Mouse (Mus musculus) hematopoietic stem cell, adult 5-6 weeks (primary cell): Measurements from ENCODE around the gene Mthfr. TPM values are rescaled to one million over a fixed set of nuclear protein-coding genes. Genes with fewer than 3 reads are reported as not detected.

Source experiments
- ATAC-seq, 2 experiments: fragments of 125-278 bp in 1 of 2; replicated peaks in 1 of 2; 2 replicates each; pipeline ENCODE4 v1.8.0; 2016 to 2017; ENCODE audit warnings: inconsistent platforms in 2 of 2, mild to moderate bottlenecking in 2 of 2, moderate number of reproducible peaks in 2 of 2, low read depth in 1 of 2, moderate TSS enrichment in 1 of 2; ENCODE audit not compliant: low FRiP score in 2 of 2, poor library complexity in 2 of 2, severe bottlenecking in 2 of 2, insufficient read depth in 1 of 2, low TSS enrichment in 1 of 2
- total RNA-seq: library from RNA; stranded (forward); fragments of 172-1452, 232-1000 nt; gene quantifications from 2 replicates; pipeline ENCODE4 v1.2.3, GENCODE M21; 2017

The Mthfr gene
- 4.1 and 11.3 TPM in 2 replicates for total RNA-seq

GRCm38 (mm10) chr4:148038600-148039253, at the start of gene Mthfr, which contains the start of gene Clcn6:
Gene Mthfr (plus strand): TSS chr4:148039077.
Gene Clcn6 (minus strand): TSS chr4:148038821.
- ATAC-seq, result peak; percentile 87 to 89

- ATAC-seq, result 0 out of 4 replicates have a peak, but pooled peaks of 1 of the 2 experiments have one; percentile 4
These were observed 45.2 kb upstream of the Mthfr start for GRCm38 (mm10) chr4:147993571-147994095.

GRCm38 (mm10) chr4:147995311-147995710, 43.6 kb upstream of the Mthfr start:
- no peak for ATAC-seq

GRCm38 (mm10) chr4:148000202-148000772, 38.6 kb upstream of the Mthfr start, which contains the start of gene Nppa:
Gene Nppa (plus strand): TSS chr4:148000722.
- no peak for ATAC-seq

- ATAC-seq, result no peak
These were observed 37.7 kb upstream of the Mthfr start for GRCm38 (mm10) chr4:148001013-148001789.

GRCm38 (mm10) chr4:148001866-148002265, 37.0 kb upstream of the Mthfr start:
- no peak for ATAC-seq

- ATAC-seq, result no peak
These were observed 34.5 kb upstream of the Mthfr start for GRCm38 (mm10) chr4:148004361-148004760.

GRCm38 (mm10) chr4:148008412-148008811, 30.5 kb upstream of the Mthfr start:
- no peak; a peak in 1 of 4 replicates for ATAC-seq

- no peak for ATAC-seq
These were observed 29.2 kb upstream of the Mthfr start for GRCm38 (mm10) chr4:148009641-148010040.

GRCm38 (mm10) chr4:148011332-148011731, 27.5 kb upstream of the Mthfr start:
- ATAC-seq, result no peak

GRCm38 (mm10) chr4:148012216-148012615, 26.7 kb upstream of the Mthfr start:
- ATAC-seq, result no peak

GRCm38 (mm10) chr4:148015418-148015817, 23.5 kb upstream of the Mthfr start:
- no peak for ATAC-seq

GRCm38 (mm10) chr4:148016981-148017380, 21.9 kb upstream of the Mthfr start:
- ATAC-seq, result no peak

- no peak for ATAC-seq
These were observed 20.5 kb upstream of the Mthfr start for GRCm38 (mm10) chr4:148018410-148018809.

GRCm38 (mm10) chr4:148024003-148024402, 14.9 kb upstream of the Mthfr start:
- ATAC-seq, result no peak

GRCm38 (mm10) chr4:148029297-148029696, 9.6 kb upstream of the Mthfr start:
- no peak for ATAC-seq

GRCm38 (mm10) chr4:148030506-148030905, 8.4 kb upstream of the Mthfr start:
- ATAC-seq, result no peak

- ATAC-seq, result peak; percentile 19 to 24; a peak in 2 of 4 replicates
These were observed 4.9 kb upstream of the Mthfr start for GRCm38 (mm10) chr4:148033858-148034410.
